In genomic region chr11:79703885-79704291, GRCm38 (mm10) we compare ENCODE assay signal across 8 mouse cellular contexts.
A peak's percentile ranks its signal among the peaks of the same experiment; 100 is the strongest.
DNase-seq lines count a peak whose midpoint lies in the region; ATAC-seq lines count a peak whose summit lies in the region.

No protein-coding gene starts in this region.

- intact Hi-C loops in left cerebral cortex, postnatal 14 days (cut with DNase I), result loop anchor here (2.0 kb wide), 1 partner anchor 217 kb away; no protein-coding TSS in a partner anchor

- no peaks in the 10 kb centered on the region for H3K36me3 ChIP-seq in forebrain, embryonic 15.5 days
- H3K36me3 ChIP-seq in midbrain, embryonic 12.5 days, result peaks cover 14% of the 10 kb centered on the region; the same call in 1 of the 2 replicates

- no peaks in the 10 kb centered on the region for H3K9me3 ChIP-seq in forebrain, embryonic 15.5 days
- H3K9me3 ChIP-seq in midbrain, embryonic 12.5 days, result no peaks in the 10 kb centered on the region

- peaks cover 32% of the 10 kb centered on the region for H3K4me1 ChIP-seq in forebrain, embryonic 15.5 days
- H3K4me1 ChIP-seq in midbrain, embryonic 12.5 days, result peaks cover 27% of the 10 kb centered on the region

- peak overlapping the region; percentile 94 for H3K9ac ChIP-seq in forebrain, embryonic 15.5 days (replicated peaks)
- peak overlapping the region; percentile 88 for H3K9ac ChIP-seq in midbrain, embryonic 12.5 days (replicated peaks)

- no peaks in the 10 kb centered on the region for H3K27me3 ChIP-seq in forebrain, embryonic 15.5 days
- peaks cover 1% of the 10 kb centered on the region; the same call in 1 of the 2 replicates for H3K27me3 ChIP-seq in midbrain, embryonic 12.5 days

- peak; percentile 21 for DNase-seq in ovary, adult 18-20 months (ENCODE audit: low spot score)
- no peak for DNase-seq in ovary, postnatal 36 days (ENCODE audit: low spot score)
- peak; percentile 89 for DNase-seq in brain, adult 2 months (ENCODE audit: low read depth, low spot score)
- peak; percentile 59 to 68 for DNase-seq in left cerebral cortex, postnatal 14 days (ENCODE audit: low spot score in 2 of 2)
- DNase-seq in urinary bladder, postnatal 4 days (ENCODE audit: low spot score in 2 of 2), result no peak
- no peak for DNase-seq in spleen, postnatal 10 days (ENCODE audit: low spot score in 2 of 2)

- H3K27ac ChIP-seq in forebrain, embryonic 15.5 days (replicated peaks), result peak overlapping the region; percentile 98
- peak overlapping the region; percentile 97 for H3K27ac ChIP-seq in midbrain, embryonic 12.5 days (replicated peaks)

- peak; percentile 72 for ATAC-seq in forebrain, embryonic 15.5 days (replicated peaks)
- ATAC-seq in midbrain, embryonic 12.5 days (ENCODE audit: low FRiP score, low read depth), result peak; percentile 50; the same call in 1 of the 2 replicates

- H3K4me2 ChIP-seq in forebrain, embryonic 15.5 days (replicated peaks), result peak overlapping the region; percentile 66
- H3K4me2 ChIP-seq in midbrain, embryonic 12.5 days (replicated peaks), result peak overlapping the region; percentile 70

- under 1% methylated on average over 27 of the region's 27 CpGs for WGBS in forebrain, embryonic 15.5 days
- under 1% methylated on average over 27 of the region's 27 CpGs for WGBS in midbrain, embryonic 12.5 days

- H3K4me3 ChIP-seq in forebrain, embryonic 15.5 days, result peak overlapping the region; percentile 85
- H3K4me3 ChIP-seq in midbrain, embryonic 12.5 days, result peak overlapping the region; percentile 68

Comparison
In these comparisons a context has a peak if more than half of its experiments do, and no peak if none do; other contexts are left out.
1. DNase-seq: peak in ovary, adult 18-20 months (single experiment), brain, adult 2 months (single experiment) and left cerebral cortex, postnatal 14 days (2 of 2); none in ovary, postnatal 36 days (single experiment), urinary bladder, postnatal 4 days (0 of 2) and spleen, postnatal 10 days (0 of 2).